Mouse (Mus musculus) retina, adult 2 months (tissue): ENCODE measurements around the gene Ttll8.

Experiments
- DNase-seq: peaks from one replicate; pipeline ENCODE4 v3.0.0-alpha.2; 2012; ENCODE audit warnings: low read depth, low spot score

The Ttll8 gene

DNA sequence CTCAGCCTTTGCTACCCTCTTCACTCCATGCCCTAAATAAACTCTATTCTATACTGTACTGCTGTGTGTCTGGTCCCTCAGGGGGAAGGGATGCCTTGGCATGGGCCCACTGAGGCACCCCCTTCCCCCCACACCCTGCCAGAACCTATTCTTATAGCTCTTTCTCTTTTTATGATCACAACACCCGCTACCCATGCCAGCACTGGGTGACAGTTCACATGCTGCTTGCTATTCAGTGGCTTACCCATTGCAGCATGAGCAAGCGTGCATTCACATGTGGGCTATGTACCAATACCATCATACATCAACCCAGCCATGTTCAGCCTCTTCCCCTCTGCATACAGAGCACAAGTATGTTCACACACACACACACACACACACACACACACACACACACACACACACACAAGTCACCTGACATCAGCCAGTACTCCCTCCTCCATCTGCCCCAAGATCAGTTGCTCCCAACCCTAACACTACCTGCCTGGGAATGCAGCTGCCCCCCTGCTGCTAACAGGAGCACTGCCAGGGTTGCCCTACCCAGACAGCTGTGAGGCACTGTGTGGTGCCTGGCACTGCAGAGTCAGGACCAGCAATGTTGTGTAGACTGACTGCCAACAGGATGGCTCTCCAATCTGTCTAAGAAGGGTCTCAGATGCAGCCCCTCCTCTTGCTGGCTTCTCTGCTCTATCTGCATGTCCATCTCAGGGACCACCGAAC lies 112.5 kb downstream of the Ttll8 start:
- DNase-seq = no peak

DNA sequence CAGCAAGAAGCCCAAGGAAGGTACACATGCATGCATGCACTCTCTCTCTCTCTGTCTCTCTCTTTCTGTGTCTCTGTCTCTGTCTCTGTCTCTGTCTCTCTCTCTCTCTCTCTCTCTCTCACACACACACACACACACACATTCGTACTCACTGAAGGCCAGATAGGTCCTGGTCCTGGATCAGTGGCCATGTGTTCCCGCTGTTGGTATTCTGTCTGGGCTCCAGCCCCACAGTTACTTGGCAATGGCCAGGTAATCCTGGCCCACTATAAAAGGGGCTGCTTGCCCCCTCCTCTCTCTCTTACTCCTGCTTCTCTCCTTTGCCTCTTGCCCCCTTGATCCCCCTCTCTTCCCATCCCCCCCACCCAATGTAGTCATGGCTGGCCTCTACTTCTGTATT lies 113.1 kb downstream of the Ttll8 start:
- no peak for DNase-seq
